Mouse (Mus musculus) limb, embryonic 12.5 days (tissue): ENCODE measurements at regions not wholly inside any gene's neighbourhood (a gene's known extent, or its start where the extent isn't known, plus 50 kb on each side); places are given as distances from the start of the nearest gene placed in this dataset.

ENCODE experiments used
- ATAC-seq: fragments of 200-750 bp; cut with Nextera tagmentation; 2 replicates; pipeline ENCODE4 v1.8.0; 2017; ENCODE audit warnings: low read depth, moderate TSS enrichment; ENCODE audit not compliant: insufficient number of reproducible peaks, insufficient read depth, low FRiP score, low TSS enrichment
- H3K27ac ChIP-seq: fragments of 300-500 bp; sonication (generic); 2 replicates; pipeline ENCODE4 v1.5.1; 2016; ENCODE audit warnings: mild to moderate bottlenecking, moderate library complexity
- H3K27me3 ChIP-seq: fragments of 300-500 bp; sonication (generic); 2 replicates; pipeline ENCODE4 v1.6.1; 2016; ENCODE audit warnings: mild to moderate bottlenecking, moderate library complexity
- H3K36me3 ChIP-seq: fragments of 300-500 bp; sonication (generic); 2 replicates; pipeline ENCODE4 v1.6.1; 2016; ENCODE audit warnings: mild to moderate bottlenecking, moderate library complexity
- H3K4me1 ChIP-seq: fragments of 300-500 bp; sonication (generic); replicated peaks from 2 replicates; pipeline ENCODE4 v1.6.1; 2016
- H3K4me2 ChIP-seq: fragments of 300-500 bp; sonication (generic); 2 replicates; pipeline ENCODE4 v1.6.1; 2016; ENCODE audit warnings: mild to moderate bottlenecking, moderate library complexity
- H3K4me3 ChIP-seq: fragments of 300-500 bp; sonication (generic); replicated peaks from 2 replicates; pipeline ENCODE4 v1.5.1; 2016; ENCODE audit warnings: mild to moderate bottlenecking
- H3K9ac ChIP-seq: fragments of 300-500 bp; sonication (generic); replicated peaks from 2 replicates; pipeline ENCODE4 v1.6.1; 2016; ENCODE audit warnings: mild to moderate bottlenecking, moderate library complexity
- H3K9me3 ChIP-seq: fragments of 300-500 bp; sonication (generic); 2 replicates; pipeline ENCODE4 v1.6.1; 2016; ENCODE audit warnings: mild to moderate bottlenecking, moderate library complexity
- WGBS: fragments of 180-500 bp; shearing (Covaris S2); methylation state at CpG from one replicate; pipeline ENCODE4 v1.1.7; 2016; 5-methylcytosine and 5-hydroxymethylcytosine counted together

DNA sequence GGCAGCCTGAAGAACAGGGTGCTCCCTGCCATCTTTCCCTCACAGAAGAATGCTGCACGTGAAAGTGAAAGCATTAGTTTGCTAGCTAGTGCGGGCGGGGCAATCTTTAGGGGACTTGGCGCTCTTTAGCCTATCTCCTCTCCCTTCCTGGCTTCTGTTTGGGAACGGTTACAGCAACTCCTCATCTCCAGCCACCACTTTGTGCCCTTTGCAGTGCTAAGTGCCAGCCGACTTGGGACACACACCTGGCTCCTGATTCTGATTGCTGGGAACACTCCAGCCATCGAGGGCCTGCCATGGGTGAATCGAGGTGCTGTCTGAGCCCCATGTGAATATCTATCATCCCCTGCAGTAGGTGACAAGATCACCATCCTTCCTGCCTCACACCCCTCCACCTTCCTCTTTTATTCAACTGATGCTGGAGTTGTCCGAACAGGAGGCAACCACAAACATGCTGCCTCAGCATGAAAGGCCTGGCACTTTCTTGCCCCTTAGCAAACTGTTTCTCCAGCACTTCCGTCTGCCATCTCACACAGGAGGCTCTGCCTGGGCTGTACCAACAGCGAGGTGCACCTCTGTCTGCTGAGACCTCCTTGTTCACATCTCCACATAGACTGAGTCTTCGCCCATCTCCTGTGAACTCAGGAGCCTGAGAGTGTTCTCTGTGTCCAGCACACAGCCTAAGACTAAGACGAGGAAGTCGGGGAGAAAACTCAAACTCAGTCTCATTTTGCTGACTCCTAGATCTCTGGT lies 66.2 kb upstream of the Glrp1 start:
- H3K4me2 ChIP-seq = no peak overlapping the region
- no peak for ATAC-seq
- H3K9ac ChIP-seq = no peak overlapping the region
- no peaks in the 10 kb centered on the region for H3K36me3 ChIP-seq
- 73% methylated on average over 14 of the region's 14 CpGs for WGBS
- peaks cover 10% of the 10 kb centered on the region for H3K9me3 ChIP-seq
- H3K4me1 ChIP-seq = no peaks in the 10 kb centered on the region
- no peak overlapping the region for H3K4me3 ChIP-seq
- H3K27ac ChIP-seq = no peak overlapping the region
- no peaks in the 10 kb centered on the region; the same call in 1 of the 2 replicates for H3K27me3 ChIP-seq

DNA sequence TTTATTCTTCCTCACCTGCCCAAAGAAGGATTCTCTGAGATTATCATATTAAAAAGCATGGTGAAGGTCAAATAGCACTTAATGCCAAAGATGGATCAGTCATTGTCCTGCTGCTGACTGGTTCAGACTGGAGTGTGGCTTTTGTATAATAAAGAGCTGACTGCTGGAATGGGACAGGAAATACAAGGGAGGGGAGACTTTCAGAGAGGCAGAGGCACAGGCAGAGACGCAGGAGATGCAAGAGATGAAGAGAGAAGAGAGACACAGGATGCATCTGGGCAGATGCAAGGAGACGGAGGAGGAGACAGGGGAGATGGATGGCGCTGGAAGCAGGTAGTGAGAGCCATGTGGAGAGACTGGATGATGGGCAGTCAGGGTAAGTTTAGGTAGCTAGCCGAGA lies 65.4 kb upstream of the Glrp1 start:
- no peak overlapping the region for H3K4me3 ChIP-seq
- no peak overlapping the region for H3K27ac ChIP-seq
- 68% methylated on average over 4 of the region's 4 CpGs for WGBS
- H3K4me2 ChIP-seq = no peak overlapping the region
- no peak for ATAC-seq
- no peaks in the 10 kb centered on the region for H3K36me3 ChIP-seq
- no peak overlapping the region for H3K9ac ChIP-seq
- peaks cover 11% of the 10 kb centered on the region for H3K9me3 ChIP-seq
- no peaks in the 10 kb centered on the region; the same call in 1 of the 2 replicates for H3K27me3 ChIP-seq
- H3K4me1 ChIP-seq = no peaks in the 10 kb centered on the region

DNA sequence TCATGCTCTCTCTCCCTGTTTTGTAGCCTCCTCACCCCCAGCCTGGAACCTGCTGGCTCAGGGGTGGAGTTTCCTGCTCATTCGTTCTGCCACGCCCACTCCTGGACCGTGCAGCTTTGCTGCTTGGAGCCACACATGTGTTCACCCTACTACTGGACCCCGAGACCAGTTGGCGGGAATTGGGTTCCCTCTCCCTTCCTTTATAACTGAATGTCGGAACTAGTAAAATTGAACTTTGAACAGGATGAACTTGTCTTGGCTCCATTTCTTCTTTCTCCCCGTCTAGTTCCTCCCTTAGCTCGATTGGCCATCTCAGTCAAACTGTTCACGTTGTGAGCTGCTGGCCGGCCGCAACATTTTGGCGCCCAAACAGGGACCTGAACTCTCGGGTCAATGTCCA lies 62.3 kb upstream of the Glrp1 start:
- no peak for ATAC-seq
- Histone ChIP-seq H3K4me3 (no peak overlapping the region), H3K9me3 (peaks cover 11% of the 10 kb centered on the region), H3K4me1 (no peaks in the 10 kb centered on the region), H3K27ac (no peak overlapping the region), H3K27me3 (no peaks in the 10 kb centered on the region; the same call in 1 of the 2 replicates), H3K36me3 (no peaks in the 10 kb centered on the region), H3K4me2 (no peak overlapping the region), H3K9ac (no peak overlapping the region)
- WGBS = 94% methylated on average over 13 of the region's 13 CpGs

DNA sequence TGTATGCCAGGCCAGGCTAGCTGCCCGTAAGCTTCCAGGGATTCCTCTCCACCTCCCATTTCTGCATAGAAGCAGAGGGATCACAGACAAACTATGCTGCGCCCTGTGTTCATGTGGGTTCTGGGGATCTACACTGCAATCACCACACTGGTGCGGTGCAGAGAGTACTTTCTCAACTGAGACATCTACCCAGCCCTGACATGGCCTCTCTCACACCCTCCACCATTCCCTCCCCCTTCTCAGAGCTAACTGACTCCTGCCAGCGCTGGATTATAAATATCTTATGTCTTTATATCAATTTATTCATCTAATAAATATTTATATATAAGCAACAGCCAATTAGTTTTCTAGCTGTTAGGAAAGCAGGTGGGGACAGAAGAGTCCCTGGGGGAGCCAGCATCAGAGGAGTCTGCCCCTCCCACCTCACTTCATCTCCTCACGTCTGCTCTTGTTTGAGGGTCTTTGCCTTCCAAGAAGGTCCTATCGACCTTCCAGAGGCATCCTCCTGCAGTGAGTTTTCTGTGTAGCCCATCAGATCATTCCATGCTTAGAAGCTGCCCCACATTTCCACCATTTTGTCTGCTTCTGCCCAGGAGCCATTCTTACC lies 58.7 kb upstream of the Glrp1 start:
- Histone ChIP-seq H3K36me3 (no peaks in the 10 kb centered on the region), H3K4me2 (no peak overlapping the region), H3K27ac (no peak overlapping the region), H3K4me3 (no peak overlapping the region), H3K27me3 (no peaks in the 10 kb centered on the region), H3K9me3 (peaks cover 11% of the 10 kb centered on the region), H3K9ac (no peak overlapping the region), H3K4me1 (no peaks in the 10 kb centered on the region)
- no peak for ATAC-seq
- WGBS = 83% methylated on average over 6 of the region's 6 CpGs

DNA sequence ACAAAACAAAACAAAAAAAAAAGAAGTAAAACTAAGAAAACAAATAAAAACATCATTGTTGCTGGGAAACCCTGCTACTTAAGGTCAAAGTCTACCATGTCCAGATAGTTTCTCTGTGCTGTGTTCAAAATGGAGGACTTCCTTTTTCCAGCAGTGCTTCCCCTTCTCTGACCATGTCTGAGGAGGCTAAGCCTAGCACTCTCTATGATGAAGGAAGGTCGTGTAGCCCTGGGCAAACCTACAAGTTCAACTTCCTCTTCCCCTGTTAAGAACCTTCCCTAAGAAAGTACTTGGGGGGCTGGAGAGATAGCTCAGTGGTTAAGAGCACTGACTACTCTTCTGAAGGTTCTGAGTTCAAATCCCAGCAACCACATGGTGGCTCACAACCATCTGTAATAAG lies 57.3 kb upstream of the Glrp1 start:
- no peaks in the 10 kb centered on the region for H3K27me3 ChIP-seq
- H3K4me2 ChIP-seq = no peak overlapping the region
- H3K27ac ChIP-seq = no peak overlapping the region
- WGBS = 68% methylated on average over 1 of the region's 1 CpGs
- peaks cover 9% of the 10 kb centered on the region for H3K9me3 ChIP-seq
- H3K4me1 ChIP-seq = no peaks in the 10 kb centered on the region
- ATAC-seq = no peak
- no peaks in the 10 kb centered on the region for H3K36me3 ChIP-seq
- H3K4me3 ChIP-seq = no peak overlapping the region
- H3K9ac ChIP-seq = no peak overlapping the region

DNA sequence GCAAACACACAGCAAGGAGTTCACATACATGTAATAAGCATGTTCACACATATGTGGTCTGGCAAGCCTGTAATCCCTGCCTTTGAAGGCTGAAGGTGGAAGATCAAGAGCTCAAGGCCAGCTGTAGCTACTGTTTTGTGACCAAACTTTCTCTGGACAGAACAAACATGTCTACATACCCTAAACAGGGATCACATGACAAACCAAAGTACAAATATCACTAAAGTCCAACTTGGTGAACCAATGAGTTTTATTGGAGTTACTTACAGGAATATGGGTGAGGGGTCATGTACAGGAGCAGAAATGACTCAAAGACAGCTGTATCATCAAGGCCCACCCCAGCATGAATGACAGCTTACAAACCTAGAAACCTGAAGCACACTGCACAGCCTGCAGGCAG lies 56.6 kb upstream of the Glrp1 start:
- ATAC-seq = no peak
- no peak overlapping the region for H3K4me2 ChIP-seq

DNA sequence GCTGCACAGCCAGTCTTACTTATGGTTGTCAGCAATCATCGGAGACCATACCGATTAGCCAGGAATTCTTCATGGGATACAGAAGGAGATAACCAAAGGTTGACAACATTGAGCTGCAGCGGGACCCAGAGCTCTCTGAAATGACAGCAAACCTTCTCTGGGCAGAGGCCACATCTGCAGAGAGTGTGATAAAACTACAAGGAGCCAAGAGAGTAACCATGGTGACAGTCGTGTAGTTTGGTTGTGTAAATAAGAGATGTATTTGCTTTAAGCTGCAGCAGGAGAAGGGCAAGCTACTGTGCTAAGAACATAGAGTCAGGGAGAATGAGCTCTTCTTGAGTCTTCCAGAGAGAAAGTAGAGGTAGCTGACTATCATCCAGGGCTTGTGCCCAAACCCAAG lies 55.0 kb upstream of the Glrp1 start:
- 0 out of 2 replicates have a peak, but pooled peaks cover 4% of the 10 kb centered on the region for H3K27me3 ChIP-seq
- H3K4me1 ChIP-seq = no peaks in the 10 kb centered on the region
- no peak overlapping the region for H3K9ac ChIP-seq
- no peaks in the 10 kb centered on the region for H3K36me3 ChIP-seq
- H3K9me3 ChIP-seq = no peaks in the 10 kb centered on the region
- 88% methylated on average over 4 of the region's 4 CpGs for WGBS
- H3K4me2 ChIP-seq = no peak overlapping the region
- H3K4me3 ChIP-seq = no peak overlapping the region
- ATAC-seq = no peak
- no peak overlapping the region for H3K27ac ChIP-seq

More for the DNA sequence above, 56.6 kb upstream of the Glrp1 start:
- Histone ChIP-seq H3K9me3 (peaks cover 4% of the 10 kb centered on the region; the same call in 1 of the 2 replicates), H3K4me1 (no peaks in the 10 kb centered on the region), H3K9ac (no peak overlapping the region), H3K4me3 (no peak overlapping the region), H3K27ac (no peak overlapping the region), H3K27me3 (no peaks in the 10 kb centered on the region), H3K36me3 (no peaks in the 10 kb centered on the region)

DNA sequence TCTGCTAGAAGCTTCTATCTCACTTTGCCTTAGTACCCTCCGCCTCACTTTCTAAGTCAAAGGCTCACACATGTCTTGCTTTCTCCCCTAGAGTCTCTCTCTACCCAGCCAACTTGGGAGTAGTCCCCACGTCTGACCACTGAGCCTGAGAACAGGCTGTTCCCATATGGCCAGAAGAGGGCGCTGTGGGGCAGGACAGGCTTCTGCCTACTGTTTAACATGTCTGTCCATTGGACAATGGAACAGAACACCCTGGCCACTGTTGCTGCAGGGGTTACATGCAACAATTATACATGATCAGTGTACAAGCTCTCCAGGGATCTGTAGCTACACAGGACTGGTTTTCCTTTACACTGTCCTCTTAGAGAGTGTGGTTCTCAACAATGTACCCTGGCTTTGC lies 52.5 kb upstream of the Glrp1 start:
- Histone ChIP-seq H3K27me3 (0 out of 2 replicates have a peak, but pooled peaks cover 4% of the 10 kb centered on the region), H3K9ac (no peak overlapping the region), H3K4me1 (peaks cover 6% of the 10 kb centered on the region; the same call in 1 of the 2 replicates), H3K27ac (no peak overlapping the region), H3K9me3 (no peaks in the 10 kb centered on the region), H3K36me3 (no peaks in the 10 kb centered on the region), H3K4me3 (no peak overlapping the region), H3K4me2 (no peak overlapping the region)
- no peak for ATAC-seq
- WGBS = 30% methylated on average over 3 of the region's 3 CpGs

DNA sequence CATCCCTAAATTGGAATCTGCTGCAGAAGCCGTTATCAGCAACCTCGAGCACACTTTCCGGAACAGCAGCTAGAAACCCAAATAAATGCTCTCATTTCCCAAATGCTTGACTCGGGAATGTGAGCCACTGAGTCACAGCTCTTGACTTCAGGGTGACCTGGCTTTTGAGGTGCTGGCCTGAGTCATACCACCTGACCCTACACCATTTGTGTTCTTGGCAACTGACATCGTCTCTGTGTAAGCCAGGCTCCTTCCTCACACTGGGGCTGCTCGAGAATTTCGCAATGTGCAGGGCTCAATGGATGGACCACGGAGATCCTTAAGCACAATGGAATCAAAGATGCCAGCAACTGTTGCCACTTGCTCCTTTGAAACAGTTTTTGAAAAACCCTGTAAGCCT lies 50.9 kb upstream of the Glrp1 start:
- WGBS = 43% methylated on average over 8 of the region's 8 CpGs

More for the DNA sequence above, 50.9 kb upstream of the Glrp1 start:
- Histone ChIP-seq H3K9me3 (no peaks in the 10 kb centered on the region), H3K4me2 (no peak overlapping the region), H3K4me1 (peaks cover 6% of the 10 kb centered on the region; the same call in 1 of the 2 replicates), H3K9ac (no peak overlapping the region), H3K4me3 (no peak overlapping the region), H3K36me3 (no peaks in the 10 kb centered on the region), H3K27me3 (0 out of 2 replicates have a peak, but pooled peaks cover 4% of the 10 kb centered on the region), H3K27ac (no peak overlapping the region)
- ATAC-seq = no peak
